Mouse (Mus musculus) adrenal gland, postnatal 10 days (tissue): ENCODE measurements around the gene 9530003J23Rik. TPM values are rescaled to one million over a fixed set of nuclear protein-coding genes. Genes with fewer than 3 reads are reported as not detected.

ENCODE experiments used
- total RNA-seq, 2 experiments: library from RNA; stranded (reverse); gene quantifications; 2 replicates each; pipeline ENCODE4 v1.2.3; 2021

9530003J23Rik gene
- total RNA-seq, 2 experiments from 2014 or later: not detected

Other genes with a start within 250 kb of the 9530003J23Rik start
- gene Lrrc10, start 193.4 kb downstream of the 9530003J23Rik start, total RNA-seq: not detected
- gene Cct2, start 174.9 kb downstream of the 9530003J23Rik start, total RNA-seq: 100 to 1,000 TPM; 211 to 224 TPM
- gene Frs2, start 90.2 kb downstream of the 9530003J23Rik start, total RNA-seq: 10 to 100 TPM; 24.0 to 26.4 TPM
- 10 to 100 TPM; 42.5 to 47.6 TPM for gene Yeats4, start 14.2 kb downstream of the 9530003J23Rik start, total RNA-seq
- gene Lyz2, start 43.6 kb upstream of the 9530003J23Rik start, total RNA-seq: 100 to 1,000 TPM; 106 to 122 TPM
- 10 to 100 TPM; 12.3 to 13.9 TPM for gene Lyz1, start 54.2 kb upstream of the 9530003J23Rik start, total RNA-seq
- gene Cpsf6, start 141.3 kb upstream of the 9530003J23Rik start, total RNA-seq: 10 to 100 TPM; 69.7 to 81.3 TPM